Mouse (Mus musculus): ENCODE data around the gene Tns4.
A peak's percentile ranks its signal among the peaks of the same experiment; 100 is the strongest.

Tns4 gene

DNA sequence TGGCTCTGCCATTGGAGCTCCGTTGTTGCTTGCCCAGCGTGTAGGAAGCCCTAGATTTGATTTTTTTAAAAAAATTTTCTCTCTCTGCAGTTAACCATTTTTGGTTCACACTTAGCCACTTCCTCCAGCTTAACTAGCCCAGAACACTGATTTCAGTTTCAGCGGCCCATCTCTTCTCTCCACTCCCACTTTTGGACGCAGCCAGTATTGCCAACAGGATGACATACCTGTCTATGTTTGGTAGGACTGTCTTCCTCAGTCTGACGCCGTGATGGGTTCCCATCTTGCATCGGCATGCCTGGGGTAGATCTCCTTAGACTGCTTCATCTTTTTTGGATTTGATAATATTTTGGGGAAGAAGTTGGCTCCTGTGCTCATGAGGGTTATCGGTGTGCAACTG, 1.3 kb upstream of the Tns4 start:
- no peak for DNase-seq

DNA sequence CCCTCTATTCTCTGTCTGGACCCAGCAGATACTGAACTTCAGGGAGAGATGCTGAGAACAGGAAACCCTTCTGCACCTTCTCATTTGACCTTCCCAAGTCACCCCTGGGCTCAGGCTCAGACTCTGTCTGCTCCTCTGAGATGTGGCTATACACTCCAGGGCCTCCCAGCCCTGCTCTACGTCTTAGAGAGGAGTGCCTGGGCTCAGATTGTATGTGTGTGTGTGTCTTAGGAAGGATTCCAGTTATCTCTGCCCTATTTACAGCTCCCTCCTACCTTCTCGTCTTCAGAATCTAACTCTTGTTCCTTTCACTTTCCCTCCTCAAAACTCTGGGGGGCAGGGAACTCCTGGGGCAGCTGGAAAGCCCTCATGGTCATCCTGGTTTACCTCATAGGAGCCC, 620 bp downstream of the Tns4 start:
- DNase-seq, result no peak

DNA sequence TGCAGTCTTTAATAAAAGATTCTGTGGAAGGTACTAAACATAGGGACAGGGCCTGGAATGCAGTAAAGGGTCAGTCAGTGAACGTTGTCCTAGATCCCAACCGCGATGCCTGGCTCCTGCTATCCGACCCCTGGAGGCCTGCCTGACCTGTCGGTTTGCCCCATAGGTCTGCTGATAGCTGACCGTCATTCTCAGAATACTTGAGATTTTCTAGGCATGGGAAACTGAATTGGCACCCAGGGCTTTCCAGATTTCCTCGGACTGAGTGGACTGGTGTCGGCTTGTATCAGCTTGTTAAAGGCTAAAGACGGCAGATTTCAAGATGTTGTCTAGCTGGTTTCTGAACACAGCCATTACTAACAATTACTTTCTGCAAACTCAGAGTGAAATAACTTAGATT, 4.7 kb downstream of the Tns4 start:
- DNase-seq, result no peak

DNA sequence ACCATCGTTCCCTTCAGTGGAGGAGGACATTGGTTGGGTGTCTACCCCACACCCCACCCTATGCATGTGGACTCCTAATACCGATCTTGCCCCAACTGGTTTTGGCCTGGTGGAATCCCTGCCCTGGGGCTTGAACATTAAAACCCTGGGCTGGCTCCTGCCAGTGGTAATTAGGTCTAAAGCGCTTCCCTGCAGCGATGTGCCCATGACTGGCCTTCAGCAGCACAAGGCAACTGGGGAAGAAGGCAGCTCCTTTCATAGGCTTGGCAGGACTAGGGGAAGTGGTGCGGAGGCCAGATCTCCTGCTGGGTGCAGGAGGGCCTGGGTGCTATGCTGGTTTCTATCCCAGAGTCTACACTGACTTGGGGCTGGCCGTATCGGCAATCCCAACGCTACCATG, 5.6 kb downstream of the Tns4 start:
- DNase-seq, result no peak

DNA sequence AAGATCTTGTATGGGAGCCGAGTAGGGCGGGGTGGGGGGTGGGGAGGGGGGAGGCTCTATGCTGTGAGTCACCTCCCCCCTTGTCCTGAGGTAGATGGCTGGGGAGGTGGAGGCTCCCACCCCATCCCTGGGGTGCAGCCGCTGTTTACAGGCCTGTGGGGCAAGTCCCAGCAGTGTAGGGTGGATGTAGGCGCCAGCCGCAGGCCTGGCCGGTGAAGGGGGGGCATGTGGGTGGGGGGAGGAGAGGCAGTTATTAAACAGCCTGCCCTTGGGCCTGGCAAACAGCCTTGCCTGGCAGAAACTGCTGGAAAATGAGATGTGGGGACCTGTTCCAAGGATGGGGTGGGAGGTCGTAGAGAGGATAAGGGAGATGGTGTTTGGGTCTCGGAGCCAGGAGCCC, 7.0 kb downstream of the Tns4 start:
- no peak for DNase-seq

DNA sequence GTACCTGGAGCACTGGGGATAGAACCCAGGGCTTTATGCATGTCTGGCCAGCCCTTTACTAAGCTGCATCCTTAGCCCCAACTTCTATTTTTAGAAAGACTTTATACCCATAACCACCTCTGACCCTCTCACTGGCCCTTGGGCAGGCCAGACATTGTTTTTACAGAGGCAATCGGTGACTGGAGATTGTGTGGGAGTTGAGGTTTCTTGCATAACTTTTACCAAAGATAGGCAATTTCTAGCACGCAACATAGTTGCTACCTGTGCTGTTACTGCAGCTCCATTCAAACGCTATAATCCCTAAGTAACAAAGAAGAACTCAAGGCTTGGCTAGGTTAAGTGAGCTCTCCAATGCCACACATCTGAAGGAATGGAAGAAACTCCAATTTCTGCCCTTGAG, 7.5 kb downstream of the Tns4 start:
- no peak for DNase-seq

DNA sequence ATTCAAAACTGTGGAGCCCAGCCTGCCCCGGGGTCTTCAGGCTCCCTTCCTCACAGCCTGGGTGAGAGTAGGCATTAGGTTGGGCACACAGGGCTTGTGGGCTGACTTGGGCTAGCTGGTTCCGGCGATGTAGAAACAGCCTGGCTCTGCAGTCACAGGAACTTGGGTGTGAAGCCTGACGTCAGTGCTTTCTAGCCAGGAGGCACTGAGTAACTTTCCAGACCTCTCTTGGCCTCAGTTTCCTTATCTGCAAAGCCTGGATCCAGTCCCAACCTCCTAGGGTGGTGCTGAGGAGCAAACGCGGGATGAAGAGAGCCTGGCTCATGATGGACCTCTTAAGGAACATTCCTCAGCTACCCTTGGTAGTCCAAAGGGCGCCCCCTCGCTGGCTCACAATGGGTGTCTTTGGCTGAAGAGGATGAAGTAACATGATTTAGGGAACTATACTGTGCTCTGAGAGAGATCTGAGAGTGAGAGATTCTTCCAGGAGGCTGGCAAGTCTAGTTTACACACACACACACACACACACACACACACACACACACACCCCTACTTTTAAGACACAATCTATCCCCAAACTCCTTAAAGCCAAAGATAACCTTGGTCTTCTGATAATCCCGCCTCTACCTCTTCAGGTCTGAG, 8.1 kb downstream of the Tns4 start:
- no peak for DNase-seq

DNA sequence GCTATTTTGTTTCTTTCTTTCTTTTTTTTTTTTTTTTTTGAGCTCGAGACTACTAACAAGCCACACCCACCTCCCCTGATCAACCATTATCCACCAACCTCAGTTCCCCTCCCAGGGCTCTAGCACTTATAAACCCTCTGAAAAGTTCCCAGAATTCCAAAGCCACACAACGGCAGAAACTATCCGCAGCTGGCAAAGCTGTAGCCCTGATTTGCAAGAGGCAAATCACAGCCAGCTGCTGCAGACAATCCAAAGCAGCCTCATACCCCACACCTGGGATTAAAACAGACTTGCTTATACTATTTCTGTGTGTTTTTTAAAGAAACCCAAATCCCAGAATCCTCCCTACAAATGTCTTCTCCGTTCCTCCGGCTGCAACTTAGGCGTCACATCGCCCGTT, 11.2 kb downstream of the Tns4 start:
- DNase-seq, result no peak

DNA sequence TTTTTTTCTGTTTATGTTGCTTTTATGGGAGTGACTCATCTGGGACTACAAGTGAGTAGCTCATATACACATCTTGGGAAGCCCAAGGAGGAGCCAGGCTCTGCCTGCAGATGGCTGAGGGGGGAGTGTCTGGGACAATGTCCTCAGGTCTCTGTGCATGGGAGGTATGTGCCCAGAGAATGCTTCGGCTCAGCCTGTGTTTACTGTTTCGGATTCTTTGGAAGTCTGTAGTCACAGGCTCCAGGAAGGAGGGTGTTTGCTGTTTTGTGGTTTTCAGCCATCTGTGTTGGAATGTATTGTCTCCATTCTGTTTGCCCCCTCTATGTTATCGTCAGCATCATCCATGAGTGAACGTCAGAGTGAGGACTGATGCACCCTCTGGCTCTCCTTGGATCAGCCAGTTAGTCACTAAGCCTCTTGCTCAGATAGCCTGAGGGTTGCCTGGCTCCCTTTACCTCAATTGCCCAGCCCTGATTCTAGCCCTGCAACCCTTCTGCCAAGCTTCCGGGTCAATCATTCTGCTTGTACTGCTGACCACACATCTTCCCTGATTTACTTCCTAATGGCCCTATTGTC, 12.3 kb downstream of the Tns4 start:
- DNase-seq, result no peak

DNA sequence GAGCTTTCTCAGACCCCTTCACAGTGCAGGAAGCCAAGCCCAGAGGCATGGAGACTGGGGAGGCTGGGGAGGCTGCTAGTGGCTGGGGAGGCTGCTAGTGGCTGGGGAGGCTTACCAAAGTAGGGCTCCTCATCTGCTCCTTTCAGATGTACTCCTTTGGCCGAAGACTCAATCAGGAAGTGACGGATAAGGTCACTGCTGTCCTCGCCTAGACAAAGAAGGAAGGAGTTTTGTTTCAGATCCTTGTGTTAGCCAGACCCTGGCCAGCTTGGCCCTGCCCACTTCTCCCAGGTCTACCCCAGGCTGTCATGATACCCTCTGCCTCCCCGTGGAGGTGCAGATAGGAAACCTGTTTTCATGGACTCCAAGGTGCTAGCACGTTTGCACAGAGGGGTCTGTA, 15.3 kb downstream of the Tns4 start:
- DNase-seq, result no peak

DNA sequence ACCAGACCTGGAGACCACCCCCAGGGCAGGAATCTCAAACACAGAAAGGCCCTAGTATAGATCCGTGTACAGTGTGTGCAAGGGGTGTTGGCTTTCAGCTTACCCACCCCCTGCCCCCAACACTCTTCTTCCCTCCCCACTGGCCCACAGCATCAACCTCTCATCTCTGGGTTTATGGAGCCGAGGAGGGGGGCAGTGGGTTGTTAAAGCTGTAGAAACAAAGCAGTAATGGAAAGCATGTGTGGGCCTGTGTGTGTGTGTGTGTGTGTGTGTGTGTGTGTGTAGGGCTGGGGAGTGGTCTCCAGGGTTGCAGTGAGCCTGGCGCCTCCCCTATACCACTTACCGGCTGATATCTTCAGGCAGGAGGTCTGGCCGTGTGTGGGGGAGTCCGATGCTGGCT, 17.2 kb downstream of the Tns4 start:
- no peak for DNase-seq

DNA sequence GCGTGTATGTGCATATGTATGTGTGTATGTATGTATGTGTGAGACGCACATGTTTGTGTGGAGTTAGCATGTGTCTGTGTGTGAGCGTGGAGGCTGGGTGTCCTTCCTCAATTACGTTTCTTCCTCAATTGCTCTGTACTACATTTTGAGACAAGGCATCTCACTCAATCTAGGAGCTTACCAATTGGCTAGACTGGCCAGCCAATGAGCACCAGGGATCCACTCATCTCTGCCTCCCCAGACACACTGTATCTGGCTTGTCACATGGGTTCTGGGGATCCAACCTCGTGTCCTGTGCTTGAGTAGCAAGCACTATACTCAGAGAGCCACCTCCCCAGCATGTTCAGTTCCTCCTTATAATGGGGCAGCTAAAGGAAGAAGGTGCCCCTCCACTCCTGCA, 20.7 kb downstream of the Tns4 start:
- DNase-seq, result no peak

DNA sequence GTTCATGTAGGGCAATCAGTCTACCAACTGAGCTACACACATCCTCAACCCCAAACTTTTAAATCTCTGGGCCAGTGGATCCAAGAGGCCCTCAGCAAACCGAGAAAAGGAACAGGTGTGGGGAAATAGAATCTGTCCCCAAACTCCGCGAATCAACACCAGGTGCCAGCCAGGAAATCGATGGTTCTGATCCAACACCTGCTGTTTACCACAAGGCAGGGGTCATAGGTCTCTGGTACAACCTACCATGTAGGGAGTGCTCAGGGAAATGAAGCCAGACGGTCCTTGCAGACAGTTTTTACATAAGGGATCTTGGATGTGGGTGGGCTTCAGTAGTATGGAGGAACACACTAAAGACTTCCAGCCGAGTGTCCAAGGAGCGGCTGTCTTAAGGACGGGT, 21.5 kb downstream of the Tns4 start:
- DNase-seq, result no peak

DNA sequence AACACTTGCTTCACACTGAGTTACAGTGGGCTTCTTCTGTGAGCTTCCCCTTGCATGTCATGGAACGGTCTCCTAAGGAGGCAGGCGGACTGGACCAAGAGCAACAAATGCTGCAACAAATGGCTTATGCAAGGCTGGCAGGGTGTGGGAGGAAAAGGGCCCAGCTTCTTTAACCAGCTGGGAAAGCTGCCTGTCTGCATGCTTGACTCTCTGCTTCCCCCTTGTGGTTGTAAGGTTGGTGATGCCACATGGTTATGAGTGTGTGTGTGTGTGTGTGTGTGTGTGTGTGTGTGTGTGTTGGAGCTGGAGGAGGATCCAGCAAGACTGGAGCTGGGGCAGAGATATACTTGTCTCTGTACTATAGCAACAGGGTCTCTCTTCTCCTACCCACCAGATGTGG, 23.1 kb downstream of the Tns4 start:
- DNase-seq, result peak; percentile 76

DNA sequence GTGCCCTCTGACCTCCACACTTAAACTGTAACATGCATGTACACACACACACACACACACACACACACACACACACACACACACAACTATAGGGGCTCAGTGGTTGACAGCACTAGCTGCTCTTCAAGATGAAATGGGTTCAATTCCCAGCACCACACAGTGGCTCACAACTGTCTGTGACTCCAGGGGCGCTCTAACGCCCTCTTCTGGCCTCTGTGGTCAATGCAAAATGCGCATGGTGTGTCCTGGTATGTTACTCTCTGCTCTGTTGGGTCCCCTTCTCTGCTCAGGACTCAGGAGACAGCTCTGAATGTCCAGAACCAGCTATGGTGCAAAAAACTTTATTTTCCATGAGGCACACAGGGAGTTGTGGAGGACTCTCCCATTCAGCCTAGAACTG, 23.8 kb downstream of the Tns4 start:
- no peak for DNase-seq

DNA sequence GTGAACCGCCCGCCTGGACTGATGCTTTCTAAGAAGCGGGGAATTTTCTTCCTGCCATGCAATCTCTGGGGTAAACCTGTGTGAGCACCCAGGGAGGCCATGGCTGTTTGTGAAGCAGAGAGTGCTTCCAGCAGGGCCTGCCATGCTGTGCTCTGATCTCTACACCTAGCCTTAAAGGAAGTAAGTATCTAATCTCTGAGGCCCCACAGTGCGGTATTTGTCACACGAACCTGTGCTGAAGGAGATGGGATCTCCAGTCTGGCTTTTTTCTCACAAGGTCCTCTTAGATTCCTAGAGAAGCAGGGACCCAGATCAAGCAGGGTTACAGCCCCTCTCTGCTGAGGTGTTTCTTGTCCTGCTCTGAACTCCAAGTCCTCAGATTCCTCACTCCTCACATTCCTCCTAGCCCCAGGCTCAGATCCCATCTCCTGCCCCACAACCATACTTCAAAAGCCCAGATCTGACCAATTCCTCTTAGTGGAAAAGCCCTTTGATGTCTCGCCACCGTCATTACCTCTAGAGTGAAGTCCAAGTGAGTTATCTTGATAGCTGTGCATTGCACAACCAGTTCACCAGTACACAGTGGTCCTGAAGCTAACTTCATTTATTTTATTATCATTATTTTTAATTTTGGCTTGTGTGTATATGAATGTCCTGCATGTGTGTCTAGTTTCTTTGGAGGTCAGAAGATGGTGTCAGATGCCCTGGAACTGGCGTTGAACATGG, 25.5 kb downstream of the Tns4 start:
- DNase-seq, result no peak

DNA sequence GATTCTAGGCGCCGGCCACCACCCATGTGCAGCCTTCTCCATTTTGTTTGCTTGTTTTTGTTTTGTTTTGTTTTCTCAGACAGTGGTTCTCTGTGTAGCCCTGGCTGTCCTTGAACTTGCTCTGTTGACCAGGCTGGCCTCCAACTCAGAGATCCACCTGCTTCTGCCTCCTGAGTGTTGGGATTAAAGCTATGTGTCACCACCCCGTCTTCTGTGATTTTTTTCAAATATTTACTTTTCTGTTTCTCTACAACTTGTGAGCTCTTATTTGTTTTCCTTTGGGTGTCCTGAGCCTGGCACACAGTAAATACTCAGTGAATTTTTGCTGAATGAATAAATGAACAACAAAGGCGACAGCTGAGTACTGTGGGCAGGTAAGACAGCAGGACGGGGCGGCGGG, 26.4 kb downstream of the Tns4 start:
- DNase-seq, result no peak

DNA sequence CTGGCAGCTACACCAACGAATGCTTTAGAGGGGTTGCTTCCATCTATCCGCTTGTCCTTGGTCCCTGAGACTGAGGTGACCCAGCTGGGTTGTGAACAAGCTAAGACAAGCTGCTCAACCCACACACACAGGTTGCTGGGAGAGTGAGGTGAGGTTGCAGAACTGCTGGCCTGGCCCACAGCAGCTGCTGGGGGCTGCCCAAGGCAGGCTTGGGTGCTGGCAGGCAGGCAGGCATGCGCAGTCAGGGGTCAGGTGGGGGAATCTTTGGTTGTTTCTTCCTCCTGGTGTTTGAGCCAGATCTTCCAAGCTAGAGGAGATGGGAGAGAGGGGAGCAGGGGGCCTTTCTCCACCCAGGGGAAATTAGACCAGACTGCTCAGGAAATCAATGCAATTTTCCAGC, 28.7 kb downstream of the Tns4 start:
- no peak for DNase-seq

DNA sequence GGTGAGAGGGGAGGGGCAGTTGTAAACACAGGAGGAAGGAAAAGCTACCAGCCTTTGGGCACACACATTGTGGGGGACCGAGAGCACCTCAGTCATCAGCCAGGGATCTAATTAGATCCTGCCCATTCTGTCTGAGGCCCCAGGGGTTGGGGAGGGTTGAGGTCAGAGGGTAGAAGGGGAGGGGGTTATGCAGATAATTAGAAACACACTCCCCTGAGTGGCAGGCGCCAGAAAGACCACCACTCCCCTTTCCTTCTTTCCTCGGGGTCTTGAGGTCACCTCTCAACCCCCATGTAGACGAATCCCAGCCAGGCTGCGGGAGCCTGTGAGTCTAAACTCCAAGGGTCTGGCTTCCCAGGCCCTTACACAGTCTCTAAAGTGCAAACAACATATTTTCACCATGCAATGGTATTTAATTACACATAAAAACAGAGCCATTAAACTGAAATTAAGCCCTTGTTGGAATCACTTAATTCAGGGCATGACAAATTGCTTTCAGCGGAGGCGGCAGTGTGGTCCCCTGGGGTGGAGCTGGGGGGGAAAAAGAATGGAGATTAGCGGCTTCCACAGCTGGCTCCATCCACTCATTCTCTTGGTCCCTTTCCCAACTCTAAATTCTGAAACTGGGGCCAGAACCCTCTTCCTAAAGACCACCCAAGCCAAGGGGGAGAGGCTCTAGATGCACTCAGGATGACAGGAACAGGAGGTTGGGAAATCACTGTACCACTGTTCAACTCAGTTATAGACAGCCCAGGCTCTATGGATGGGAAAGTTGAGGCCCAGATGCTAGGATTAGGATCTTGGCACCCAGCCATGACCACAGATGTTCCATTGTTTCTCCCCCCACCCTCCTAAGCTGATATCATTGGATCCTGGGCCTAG, 33.3 kb downstream of the Tns4 start:
- DNase-seq, result no peak

DNA sequence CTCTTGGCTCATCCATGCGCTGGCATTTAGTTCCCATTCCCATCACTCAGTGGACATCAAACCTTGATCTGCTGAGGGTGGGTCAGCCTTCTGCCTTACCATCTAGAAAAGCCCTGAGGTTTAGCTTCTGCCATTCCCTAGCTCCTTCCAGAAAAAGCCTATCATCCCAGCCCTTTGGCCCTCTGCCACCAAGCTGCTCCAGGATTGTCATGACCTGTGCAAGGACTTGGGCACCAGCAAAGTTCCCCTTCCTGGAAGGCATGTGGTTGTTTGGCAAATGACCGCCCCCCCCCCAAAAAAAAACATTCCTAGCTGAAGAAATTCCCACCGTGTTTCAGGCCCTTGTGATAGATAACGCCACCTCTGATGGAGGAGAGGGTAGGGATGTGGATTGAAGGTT, 34.0 kb downstream of the Tns4 start:
- DNase-seq, result no peak

DNA sequence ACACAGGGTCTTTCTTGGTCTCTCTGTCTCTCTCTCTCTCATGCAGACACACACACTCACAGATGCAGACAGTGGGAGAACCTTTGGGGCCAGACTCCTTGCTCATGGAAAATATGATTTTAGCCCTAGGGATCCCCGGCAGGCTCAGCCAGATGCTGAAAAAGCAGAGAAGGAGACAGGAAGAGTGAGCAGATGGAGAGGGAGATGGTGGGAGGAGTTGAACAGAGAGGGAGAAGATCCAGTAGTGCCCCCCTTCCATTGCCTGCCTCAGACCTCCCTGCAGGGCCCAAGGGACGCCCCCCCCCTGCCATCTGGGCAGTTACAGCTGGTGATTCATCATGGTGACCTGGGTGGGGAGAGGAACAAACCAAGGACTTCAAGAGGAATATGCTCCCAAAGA, 41.5 kb downstream of the Tns4 start:
- no peak for DNase-seq

DNA sequence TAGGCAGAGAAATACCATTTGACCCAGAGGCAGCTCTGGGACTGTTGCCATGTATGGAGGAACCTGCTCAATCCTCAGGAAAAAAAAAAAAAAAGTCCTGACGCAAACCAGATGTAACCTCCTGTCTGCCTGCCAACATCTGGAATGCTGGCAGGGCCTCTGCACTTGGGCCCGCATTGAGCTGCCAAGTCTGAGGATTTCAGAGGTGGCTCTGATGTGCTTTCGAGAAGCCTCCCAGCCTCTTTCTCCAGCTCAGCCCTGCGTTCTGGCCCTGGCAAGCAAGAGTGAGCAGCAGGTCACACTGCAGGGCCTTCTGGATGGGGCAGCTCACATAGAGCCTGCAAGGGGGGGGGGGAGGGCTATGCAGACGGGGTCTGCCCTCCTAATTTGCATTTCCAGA, 42.0 kb downstream of the Tns4 start:
- peak; percentile 73 for DNase-seq

DNA sequence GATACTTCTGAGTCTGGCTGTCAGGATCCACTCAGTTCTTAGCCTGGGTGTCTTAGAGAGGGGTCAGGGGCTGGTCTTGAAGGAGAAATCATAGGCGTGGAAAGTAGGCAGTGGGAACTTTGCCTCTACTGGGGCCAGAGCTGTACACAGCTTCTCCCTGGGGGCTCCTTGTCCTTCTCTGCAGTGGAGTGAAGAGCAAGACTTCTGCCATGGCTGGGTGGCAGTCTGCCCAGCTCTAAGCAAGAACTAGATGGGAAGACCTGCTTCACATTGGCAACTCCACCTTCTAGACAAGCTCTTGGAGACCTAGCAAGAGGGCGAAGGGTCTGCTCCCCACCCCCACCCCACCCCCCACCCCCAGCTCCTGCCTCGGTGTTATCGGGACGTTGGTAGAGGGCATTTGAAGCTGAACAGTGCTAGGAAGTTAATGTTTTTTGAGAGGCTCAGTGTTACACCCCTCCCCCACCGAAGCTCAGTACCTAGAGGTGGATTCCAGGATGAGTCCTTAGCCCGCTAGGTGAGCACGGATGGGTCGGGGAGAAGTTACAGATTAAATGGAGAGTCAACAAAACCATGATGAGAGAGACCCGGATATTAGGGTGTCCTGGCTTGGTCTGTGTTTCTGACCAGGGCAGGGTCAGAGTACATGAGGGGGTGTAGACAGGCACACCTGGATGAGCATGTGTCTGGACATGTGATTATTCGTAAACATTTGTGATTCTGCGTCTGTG, 43.8 kb downstream of the Tns4 start:
- peak; percentile 68 for DNase-seq
